Mouse (Mus musculus) c-Kit-negative CD71-positive TER-119-positive erythroid progenitor cells, embryonic 14.5 days (primary cell): ENCODE measurements around the gene Ptov1.

Source experiments
- DNase-seq: peaks from one replicate; pipeline ENCODE4 v3.0.0-alpha.2; 2013; ENCODE audit warnings: low read depth, low spot score

Ptov1 gene

DNA sequence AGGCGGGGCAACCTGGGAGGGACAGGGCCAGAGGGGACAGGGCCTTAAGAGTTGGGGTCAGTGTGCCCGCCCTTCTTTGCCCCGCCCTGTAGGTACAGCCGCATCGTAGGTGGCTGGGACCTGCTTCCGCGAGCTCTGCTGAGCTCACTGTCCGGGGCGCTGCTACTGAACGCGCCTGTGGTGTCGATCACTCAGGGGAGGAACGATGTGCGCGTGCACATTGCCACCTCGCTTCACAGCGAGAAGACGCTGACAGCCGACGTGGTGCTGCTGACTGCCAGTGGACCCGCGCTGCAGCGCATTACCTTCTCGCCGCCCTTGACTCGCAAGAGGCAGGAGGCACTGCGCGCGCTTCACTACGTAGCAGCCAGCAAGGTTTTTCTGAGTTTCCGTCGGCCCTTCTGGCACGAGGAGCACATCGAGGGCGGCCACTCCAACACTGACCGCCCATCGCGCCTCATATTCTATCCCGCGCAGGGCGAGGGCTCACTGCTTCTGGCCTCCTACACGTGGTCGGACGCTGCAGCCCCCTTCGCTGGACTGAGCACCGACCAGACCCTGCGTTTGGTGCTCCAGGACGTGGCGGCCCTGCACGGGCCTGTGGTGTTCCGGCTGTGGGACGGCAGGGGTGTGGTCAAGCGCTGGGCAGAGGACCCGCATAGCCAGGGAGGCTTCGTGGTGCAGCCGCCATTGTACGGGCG is 29.9 kb downstream of the Ptov1 start:
- no peak for DNase-seq

DNA sequence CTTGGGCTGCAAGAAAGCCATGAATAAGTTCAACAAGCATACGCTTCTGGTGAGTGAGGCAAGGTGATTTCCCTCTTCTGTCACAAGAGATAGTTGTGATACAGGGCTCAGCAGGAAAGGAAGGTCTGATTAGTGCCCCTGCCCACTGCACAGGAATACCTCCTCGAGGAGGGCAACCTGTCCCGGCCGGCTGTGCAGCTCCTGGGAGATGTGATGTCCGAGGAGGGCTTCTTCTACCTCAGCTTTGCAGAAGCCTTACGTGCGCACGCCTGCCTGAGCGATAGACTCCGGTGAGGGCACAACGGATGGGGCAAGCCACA is 30.5 kb downstream of the Ptov1 start:
- DNase-seq = no peak

DNA sequence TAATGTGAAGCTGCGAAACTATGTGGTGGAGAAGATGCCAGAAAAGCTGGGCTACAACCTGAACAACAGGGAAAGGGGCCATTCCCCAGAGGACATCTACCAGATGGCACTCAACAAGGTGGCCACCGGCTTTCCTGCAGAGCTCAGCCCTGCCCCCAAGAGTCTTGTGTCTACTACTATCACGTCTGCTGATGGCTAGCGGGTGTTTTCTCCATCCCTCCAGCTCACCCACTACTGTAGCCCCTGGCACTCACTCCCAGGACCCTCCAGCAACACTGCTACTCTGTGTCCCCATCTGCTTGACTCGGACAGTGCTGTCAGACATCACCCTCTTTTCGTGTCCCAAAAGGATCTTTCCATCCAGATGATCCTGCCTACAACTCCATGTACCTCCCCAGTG is 31.5 kb downstream of the Ptov1 start:
- DNase-seq = no peak

GRCm38 (mm10) chr7:44836423-44837053 is 33.0 kb downstream of the Ptov1 start:
- no peak for DNase-seq

- no peak for DNase-seq
These were observed 33.6 kb downstream of the Ptov1 start for GRCm38 (mm10) chr7:44836016-44836404.

GRCm38 (mm10) chr7:44835373-44836015 is 34.1 kb downstream of the Ptov1 start:
- no peak for DNase-seq

GRCm38 (mm10) chr7:44832763-44833162 is 36.8 kb downstream of the Ptov1 start:
- DNase-seq = no peak

GRCm38 (mm10) chr7:44828706-44829105 is 40.9 kb downstream of the Ptov1 start:
- DNase-seq = no peak

- DNase-seq = no peak
These were observed 42.8 kb downstream of the Ptov1 start for GRCm38 (mm10) chr7:44826771-44827170.

DNA sequence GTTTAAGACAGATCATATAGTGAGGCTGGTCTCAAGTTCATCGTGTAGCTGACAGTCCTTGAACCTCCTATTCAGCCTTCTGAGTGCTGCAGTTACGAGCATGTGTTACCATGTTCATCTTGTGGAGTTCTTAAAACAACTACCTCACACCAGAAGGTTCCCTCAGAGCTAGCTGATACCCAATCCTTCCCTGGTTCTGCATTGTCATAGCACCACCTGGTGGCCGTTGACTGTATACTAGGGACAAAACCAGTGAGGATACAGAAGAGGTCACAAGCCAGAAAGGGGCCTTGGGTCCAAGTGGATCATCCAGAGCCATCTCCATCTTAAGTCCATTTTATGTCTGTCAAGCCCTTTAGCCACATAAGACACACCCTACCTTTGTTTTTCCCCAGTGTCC is 44.7 kb downstream of the Ptov1 start:
- DNase-seq = peak; percentile 66

GRCm38 (mm10) chr7:44823409-44823808 is 46.2 kb downstream of the Ptov1 start:
- DNase-seq = no peak

DNA sequence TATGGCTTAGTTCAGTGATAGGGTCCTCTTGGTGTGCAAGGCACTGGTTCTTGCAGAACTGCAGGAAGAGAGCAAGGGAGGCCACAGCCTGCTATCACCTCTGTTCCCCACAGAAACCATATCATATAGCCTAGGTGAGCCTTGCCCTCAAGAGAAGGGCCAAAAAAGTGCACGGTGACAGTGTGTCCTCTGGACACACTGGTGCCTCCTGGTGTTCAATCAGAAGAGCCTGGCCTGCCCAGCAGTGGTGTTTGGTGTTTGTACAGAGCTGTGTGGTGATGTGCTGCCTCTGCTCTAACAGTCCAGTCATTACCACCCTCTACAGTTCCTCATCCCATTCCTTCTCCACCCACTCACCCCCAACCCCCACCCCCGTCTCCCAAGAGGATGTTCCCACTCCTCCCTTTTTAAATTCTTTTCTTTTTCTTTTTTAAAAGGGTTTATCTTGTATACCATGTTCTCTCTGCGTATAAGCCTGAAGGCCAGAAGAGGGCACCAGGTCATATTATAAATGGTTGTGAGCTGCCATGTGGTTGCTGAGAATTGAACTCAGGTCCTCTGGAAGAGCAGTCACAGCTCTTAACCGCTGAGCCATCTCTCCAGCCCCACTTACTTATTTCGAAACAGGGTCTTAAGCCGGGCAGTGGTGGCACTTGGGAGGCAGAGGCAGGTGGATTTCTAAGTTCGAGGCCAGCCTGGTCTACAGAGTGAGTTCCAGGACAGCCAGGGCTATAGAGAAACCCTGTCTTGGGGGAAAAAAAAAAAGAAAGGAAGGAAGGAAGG is 47.7 kb downstream of the Ptov1 start:
- DNase-seq = no peak

DNA sequence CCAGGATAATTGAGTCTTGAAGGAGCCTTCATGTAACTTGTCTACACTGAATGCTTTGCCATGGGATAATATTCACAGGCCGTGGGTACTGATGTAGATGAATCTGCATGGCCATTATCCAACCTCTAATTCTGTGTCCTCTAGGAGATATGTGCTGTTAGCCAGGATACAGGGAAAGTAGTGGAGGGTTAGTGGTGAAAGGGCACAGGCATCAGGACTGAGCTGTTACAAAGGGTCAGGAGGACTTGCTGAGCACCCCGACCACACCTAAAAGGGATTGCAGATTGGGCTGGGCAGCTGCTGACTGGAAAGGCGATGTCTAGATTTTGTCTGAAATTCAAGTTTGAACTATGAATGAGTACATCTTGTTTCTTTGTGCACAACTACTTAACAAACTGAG is 49.1 kb downstream of the Ptov1 start:
- DNase-seq = no peak

- no peak for DNase-seq
These were observed 49.7 kb downstream of the Ptov1 start for GRCm38 (mm10) chr7:44819863-44820262.

GRCm38 (mm10) chr7:44819391-44819790 is 50.2 kb downstream of the Ptov1 start:
- no peak for DNase-seq

DNA sequence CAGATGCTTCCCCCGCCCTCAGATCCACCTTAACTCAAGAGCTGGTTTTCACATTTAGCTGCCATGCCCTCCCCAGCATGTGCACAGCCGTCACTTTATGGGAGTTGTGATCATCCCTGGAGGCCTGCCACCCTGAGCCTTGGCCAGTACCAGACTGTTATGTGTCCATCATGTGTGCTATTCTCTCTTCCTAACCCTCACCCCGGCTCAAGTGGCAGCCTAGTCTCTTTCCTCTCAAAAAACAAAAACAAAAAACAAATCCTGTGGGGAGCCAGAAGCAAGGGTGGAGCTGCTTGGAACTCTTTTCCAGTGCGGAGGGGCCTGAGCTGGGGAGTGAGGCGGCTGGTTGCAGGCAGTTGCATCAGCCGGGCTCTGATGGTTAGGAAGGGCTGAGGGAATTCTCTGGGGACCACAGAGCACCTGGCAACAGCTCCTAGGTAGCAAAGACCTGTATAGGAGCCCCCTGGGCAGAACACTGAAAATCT is 50.8 kb downstream of the Ptov1 start:
- DNase-seq = no peak

DNA sequence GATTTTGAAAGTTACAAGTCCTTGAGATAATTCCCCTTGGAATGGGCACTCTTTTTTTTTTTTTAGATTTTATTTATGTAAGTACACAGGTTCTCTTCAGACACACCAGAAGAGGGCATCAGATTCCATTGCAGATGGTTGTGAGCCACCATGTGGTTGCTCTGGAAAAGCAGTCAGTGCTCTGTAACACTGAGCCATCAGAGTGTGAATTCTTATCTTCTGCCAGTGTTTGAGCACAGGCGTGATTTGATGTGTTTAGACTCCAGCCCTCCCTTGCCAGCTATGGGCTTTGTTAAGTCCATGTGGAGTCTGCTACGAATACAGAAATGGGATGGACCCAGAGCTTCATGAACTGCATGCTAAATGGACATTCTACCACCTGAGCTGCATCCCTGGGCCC is 51.4 kb downstream of the Ptov1 start:
- no peak for DNase-seq

DNA sequence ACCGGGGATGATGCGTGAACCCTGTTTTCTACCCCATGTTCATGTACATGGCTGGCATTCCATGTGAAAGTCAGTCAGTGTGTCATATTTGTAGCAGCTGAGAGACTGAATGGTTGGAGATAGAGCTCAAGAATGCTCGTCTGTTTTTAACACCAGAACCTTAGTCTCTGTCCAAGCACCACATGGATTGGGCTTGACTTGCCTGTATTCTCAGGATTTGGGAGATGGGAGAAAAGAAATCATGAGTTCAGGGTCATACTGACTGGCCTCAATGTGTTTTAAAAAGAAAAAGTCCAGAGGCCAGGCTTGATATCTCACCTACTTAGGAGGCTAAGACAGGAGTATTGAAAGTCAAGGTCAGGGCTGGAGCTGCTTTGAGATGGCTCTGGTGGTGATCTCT is 52.1 kb downstream of the Ptov1 start:
- no peak for DNase-seq

DNA sequence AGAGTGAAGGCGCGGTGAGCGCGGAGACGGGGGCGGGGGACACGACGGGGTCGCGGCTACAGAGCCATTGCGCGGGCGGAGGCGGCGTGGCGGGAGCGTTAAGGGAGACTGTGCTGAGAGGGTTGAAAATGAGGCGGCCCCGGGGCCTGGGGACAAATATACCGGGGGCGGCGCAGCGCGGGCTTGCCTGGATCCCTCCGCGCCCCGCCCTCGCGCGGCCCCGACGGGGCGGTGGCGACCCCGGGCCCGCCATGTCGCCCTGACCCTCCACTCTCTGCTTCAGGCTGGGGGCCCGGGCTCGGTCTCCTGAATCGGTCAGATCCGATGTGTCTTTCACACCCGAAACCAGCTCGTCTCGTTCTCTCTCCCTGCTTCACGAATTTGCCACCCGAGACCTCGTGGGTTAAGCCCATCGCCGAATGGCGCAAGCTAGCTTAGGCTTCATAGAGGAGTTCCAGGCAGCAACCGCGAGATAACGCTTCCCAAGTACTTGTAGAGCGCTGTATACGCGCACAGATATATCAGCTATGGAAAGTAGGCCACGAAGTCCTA is 53.0 kb downstream of the Ptov1 start, which contains the start of gene Atf5:
Gene Atf5, minus strand, starts transcription at position 189 of the 552 bp plus-strand sequence.
- DNase-seq = peak; percentile 61

DNA sequence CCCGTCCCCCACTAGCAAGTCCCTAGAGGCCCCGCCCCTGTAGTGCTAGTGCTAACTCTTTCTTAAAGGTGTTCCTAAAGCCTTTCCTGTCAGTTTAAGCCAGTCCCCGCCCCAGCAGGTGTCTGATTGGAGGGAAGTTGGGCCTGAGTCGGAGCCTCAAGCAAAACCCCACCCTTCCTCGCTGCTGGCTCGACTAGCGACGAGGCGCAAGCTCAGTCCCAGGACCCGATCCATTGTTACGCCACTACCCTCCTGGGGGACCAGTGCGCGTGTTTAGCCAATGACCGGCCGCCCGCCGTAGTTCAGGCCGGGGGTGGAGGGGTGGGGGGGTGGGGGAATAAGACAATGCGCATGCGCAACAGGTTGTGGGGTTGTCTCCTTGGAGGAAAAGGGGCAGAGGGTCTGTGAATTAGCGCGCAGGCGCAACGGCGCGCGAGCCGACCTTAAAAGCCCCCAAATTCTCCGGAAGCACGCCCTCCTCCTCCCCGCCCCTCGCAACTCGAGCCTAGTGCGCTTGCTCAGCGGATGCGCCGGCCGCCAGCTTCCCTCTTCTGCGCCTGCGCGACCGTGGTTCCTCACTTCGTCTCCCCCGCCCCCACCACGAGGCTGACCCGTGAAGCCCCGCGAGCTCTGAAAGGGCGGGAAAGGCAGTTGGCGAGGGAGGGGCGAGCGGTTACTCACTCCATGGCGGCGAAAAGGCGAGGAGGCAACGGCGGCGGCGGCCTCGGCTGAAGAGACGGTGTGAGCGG is 53.7 kb downstream of the Ptov1 start, which contains the start of the genes Nup62 and Il4i1:
Gene Nup62, plus strand, starts transcription at position 368 of the 749 bp plus-strand sequence.
Gene Il4i1, plus strand, starts transcription at position 667 of the 749 bp plus-strand sequence.
- DNase-seq = peak; percentile 96
